Mouse (Mus musculus) adrenal gland, postnatal 4 days (tissue): Measurements from ENCODE around the gene Crocc. TPM values are rescaled to one million over a fixed set of nuclear protein-coding genes. Genes with fewer than 3 reads are reported as not detected.

Source experiments
- DNase-seq, 2 experiments: peaks; one replicate each; pipeline ENCODE4 v3.0.0; 2021 to 2022; ENCODE audit warnings: low spot score in 2 of 2, mixed read lengths in 2 of 2
- long read RNA-seq, 2 experiments: library from polyadenylated mRNA; stranded (forward); transcript quantifications; one replicate each; pipeline ENCODE4 v2.0.0; 2021
- total RNA-seq, 2 experiments: library from RNA; stranded (reverse); gene quantifications; 2 replicates each; pipeline ENCODE4 v1.2.3; 2021

Crocc gene
- total RNA-seq = 10 to 100 TPM; 16.3 to 24.0 TPM
- long read RNA-seq, experiment 1, full-length matches to known transcripts = 1 of 4 reads
- long read RNA-seq, experiment 1, partial matches to known transcripts = 1 of 4 reads
- long read RNA-seq, experiment 1, other reads (novel, unspliced or antisense) = 2 of 4 reads
- long read RNA-seq, experiment 2, full-length matches to known transcripts = 2 of 22 reads
- long read RNA-seq, experiment 2, partial matches to known transcripts = 10 of 22 reads
- long read RNA-seq, experiment 2, other reads (novel, unspliced or antisense) = 10 of 22 reads

DNA sequence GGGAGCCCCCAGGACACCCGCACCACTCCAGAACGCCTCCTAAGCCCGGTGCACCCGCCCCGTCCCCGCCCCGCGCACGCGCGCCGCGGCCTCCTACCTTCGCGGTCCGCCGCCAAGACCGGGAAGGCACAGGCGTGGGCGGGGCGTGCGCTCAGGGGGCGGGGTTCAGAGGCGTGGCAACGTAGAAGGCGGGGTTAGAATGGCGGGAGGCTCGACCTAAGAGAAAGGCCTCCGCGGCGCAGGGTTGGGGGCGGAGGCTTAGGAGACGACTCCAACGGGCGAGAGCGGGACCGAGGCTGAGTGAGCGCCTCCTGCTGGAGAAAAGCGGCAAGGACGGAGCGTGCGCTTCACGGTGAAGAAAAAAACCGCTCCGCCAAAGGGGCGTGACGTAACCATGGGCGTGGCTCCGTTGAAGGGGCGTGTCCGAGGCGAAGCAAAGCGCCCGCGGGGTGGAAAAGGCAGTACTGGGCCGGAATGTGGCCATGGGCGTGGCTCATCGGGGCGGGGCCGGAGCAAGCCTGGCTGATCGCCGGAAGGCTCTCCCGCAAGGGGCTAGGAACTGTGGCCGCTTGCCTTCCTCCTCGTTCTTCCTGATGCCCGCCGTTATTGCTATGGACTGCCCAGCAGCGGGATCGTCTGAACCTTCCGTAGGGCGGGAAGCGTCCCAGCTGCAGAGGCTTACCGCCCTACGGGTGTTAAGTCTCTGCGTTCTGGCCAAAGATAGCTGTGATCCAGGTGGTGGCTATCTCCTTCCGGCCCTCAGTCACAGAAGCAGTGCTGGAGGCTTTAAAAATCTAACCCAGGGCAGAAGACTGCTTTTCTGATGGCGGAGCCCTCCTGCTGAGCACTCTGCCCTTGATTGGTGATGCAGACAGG lies at the start of gene Crocc:
TSS of gene Crocc (minus strand) at position 125 of the 876 bp plus-strand sequence.
- peak; percentile 100 for DNase-seq

DNA sequence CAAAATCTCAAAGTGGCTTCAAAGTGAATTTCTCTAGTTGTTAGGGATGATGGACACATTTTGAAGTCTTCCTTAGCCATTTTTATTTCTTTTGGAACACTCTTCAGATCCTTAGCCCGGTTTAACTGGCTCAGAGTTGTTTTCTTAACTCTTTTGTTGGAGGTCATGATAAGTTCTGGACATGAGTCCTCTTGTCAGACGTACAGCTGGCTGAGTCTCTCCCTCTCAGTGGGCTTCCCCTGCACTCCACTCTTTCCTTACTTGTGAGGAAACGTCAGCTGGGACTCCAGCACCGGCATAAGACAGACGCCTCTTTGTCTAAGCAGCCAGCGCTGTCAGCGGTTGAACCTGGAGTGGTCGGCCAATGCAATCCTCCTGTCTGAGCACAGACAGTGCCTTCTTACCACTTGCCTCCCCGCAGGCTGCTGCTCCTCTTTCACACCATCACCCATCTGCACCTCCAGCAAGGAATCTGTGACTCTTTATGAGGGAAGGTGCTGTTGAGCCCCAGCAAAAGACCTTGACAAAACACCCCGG lies 47.9 kb upstream of the Crocc start:
- no peak for DNase-seq

DNA sequence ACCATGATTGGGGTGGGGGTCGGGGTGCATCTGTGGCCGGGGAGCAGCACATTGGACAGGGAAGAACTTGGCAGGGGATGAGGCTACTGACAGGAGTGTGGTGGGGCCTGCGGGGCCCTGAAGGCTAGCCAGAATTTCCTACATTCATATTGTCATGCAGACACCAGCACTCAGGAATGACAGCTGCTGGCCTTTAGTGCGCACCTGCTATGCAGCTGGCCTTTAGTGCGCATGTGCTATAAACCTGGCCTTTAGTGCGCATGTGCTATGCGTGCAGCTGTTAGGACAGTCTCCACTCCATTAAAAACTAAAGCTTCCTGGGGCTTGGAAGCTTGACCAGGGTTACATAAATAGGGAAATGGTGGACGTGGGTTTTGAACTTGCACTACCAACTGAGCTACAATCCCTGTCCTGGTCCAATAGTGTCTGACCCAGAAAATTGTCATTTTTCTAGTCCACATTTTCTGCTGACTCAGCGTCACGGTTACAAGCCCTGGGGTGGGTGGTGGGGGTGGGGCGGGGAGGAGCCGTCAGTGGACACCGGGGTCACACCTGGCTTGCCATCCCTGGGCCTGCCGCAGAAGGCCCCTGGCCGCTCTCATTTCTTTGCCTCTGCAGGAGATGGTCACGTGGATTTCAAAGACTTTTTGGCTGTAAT lies 46.3 kb upstream of the Crocc start:
- no peak for DNase-seq

DNA sequence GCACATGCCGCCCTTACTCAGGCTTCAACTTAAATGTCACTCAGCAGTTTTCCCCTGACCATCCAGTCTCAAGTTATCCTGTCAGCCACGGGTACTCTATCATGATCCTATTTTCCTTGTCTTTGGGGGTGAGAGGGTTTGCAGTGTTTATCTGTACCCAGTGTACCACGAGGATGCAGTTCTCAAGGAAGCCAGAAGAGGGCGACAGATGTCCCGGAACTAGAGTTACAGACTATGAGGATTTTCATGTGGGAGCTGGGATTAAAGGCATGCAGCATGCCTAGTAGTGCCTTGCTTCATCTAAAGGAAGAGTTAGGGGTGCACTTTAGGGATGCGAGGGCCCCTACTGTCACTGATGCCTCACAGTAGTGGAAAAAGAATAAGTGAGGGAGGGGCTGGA lies 41.5 kb upstream of the Crocc start:
- DNase-seq = no peak

DNA sequence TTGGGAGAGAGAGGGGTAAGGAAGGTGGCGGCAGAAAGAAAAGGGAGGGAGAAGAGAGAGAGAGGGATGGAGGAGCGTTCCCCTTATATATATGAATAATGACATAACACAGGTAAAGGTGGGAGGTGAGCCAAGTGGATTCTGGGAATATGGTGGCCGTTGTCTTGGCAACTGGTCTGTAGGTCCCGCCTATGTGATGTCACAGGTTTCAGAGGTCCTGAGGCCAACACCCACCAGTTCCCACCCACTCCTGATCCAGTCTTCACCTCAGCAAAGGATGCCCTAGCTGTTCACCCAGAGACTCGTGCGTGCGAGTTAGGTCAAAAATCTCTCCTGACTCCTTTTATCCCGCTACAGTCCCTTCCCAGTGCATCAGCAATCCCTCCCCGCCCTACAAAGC lies 40.9 kb upstream of the Crocc start:
- DNase-seq = no peak

DNA sequence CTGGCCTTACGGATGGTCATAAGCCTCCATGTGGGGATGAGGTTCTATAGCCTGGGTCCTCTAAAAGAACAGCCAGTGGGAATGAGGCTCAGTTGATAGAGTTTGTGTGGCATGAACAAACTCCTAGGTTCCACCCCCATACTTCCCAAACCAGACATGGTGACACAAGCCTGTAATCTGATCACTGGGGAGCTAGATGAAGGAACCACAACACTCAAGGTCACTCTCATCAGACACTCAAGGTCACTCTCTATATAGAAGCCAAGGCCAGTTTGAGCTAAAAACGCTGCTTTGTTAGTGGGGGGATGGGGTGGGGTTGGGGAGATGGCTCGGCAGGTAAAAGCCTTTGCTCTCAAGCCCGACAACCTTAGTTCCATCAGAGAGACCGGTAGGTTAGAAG lies 39.6 kb upstream of the Crocc start:
- DNase-seq = no peak

DNA sequence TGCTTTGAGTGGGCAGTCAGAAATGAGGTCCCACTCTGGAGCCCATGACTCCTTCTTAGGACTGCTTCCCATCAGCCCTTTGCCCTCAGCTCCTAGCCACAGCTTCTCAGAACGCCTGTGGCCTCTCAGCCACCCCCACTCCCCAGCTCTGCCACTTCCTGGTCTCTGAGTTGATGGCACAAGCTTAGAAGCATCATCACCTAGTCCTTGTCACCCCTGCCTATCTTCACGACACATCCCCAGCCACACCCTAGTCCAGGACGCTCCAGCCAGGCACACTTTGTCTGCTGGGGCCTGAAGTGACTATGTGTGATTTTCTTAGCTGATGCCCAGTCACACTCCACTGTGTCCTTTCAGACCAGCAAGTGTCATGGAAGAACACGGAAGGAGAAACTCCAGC lies 38.6 kb upstream of the Crocc start:
- DNase-seq = no peak

DNA sequence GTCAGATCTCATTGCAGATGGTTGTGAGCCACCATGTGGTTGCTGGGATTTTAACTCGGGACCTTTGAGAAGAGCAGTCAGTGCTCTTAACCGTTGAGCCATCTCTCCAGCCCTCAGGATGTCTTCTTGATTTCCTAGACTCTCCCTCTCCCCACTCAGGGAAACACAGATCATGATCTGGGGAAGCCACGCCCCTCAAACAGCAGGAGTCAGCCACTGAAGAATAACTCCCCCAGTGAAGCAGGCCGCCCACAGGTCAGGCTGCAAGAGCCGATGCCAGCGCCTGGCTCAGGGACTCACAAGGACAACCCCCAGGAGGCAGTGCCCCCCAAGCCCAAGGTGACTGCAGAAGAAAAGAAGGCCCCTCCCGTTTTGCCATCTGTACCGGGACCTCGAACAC lies 36.4 kb upstream of the Crocc start:
- DNase-seq = no peak

DNA sequence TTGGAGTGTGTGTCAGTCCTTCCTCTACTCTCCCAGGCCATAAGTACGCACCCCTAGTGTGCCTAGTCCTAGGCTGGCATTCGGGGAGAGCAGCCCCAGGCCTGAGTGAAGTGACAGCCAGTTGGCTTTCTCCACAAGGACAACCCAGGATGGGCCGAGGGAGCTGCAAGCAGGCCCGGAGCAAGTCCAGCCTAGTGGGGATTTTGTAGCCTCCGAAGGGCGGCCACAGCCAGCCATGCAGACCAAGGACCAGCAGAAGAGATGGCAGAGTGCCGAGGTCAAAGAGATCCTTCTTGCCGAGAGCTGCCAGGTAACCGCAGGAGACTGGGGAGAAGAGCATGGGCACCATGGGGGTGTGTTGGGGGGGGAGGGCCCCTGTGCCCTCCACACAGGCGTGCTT lies 34.7 kb upstream of the Crocc start:
- DNase-seq = no peak

DNA sequence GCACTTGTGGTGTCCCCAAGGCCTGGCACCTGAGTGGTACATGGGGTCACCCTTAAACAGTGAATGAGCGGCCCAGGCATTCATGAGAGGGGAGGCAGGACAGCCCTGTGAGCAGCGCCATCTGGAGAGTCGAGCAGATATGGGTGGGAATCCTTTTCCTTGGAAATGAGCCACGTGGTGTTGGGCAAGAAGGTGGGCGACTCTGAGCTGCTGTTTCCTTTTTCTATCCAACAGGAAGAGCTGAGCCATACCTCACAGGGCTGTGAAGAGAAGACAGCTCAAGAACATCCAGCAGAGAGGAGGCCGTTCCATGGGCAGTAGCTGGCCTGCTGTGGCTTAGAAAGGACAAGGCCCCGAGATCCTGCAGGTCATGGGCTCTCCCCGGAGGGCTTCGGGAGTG lies 28.4 kb upstream of the Crocc start:
- no peak for DNase-seq

DNA sequence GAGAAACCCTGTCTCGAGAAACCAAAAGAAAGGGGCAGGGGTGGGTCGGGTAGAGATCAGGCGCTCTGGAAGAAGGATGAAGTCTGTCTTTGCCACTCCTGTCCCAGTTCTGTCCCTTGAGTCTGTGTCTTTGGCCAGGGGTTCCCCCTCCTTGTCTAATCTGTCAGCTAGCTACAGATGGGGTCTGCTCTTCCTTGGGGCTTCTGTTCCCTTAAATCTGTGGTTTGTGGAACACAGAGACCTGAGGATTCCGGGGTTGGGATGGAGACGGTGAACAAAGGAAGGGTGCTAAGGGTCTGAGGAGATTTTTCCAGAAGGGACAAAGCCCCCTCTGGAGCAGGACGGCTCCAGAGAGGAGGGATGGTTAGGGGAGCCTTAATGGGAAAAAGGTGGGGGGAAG lies 27.7 kb upstream of the Crocc start, which contains the start of gene Spata21:
TSS of gene Spata21 (plus strand) at position 301 of the 400 bp plus-strand sequence.
- no peak for DNase-seq

DNA sequence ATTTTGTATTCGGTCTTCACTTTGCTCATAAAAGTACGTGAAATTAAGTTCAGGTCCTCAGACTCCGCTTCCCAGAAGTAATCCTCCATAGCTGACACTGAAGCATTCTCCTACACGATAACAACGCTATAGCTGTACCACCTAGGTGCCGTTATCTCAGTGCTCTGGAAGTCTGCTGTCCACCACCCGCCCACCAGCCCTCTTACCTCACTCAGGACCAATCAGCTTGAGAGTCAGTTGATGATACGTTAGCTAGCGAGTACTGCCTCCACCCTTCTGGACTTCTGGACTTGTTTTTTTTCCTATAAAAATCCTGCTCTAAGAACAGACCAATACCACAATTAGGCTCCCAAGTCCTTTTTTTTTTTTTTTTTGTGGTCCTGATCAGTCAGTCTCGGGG lies 26.5 kb upstream of the Crocc start:
- no peak for DNase-seq

DNA sequence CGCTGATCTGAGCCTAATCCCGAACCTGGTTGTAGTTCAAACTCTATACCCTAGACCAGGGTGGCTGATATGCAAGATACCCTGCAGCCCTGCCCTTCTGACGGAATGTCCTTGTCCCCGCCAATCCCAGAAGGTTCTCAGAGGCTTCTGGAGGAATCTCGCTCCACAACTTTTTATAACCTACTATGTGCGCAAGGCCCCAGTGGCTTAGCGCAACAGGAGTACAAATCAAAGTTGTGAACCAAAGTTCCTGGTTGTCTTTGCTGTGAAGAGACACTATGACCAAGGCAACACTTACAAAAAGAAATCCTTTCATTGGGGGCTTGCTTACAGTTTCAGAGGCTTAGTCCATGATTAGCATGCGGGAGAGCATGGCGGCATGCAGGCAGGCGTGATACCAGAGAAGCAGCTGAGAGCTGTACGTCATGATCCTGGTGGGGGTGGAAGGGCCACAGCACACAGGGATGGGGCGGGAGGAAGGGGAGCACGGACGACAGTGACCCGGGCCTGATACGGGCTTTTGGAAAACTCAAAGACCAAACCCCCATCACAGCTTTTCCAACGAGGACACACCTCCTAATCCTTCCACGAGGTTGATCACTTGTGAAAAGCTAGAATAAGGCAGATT lies 18.3 kb upstream of the Crocc start:
- no peak for DNase-seq

DNA sequence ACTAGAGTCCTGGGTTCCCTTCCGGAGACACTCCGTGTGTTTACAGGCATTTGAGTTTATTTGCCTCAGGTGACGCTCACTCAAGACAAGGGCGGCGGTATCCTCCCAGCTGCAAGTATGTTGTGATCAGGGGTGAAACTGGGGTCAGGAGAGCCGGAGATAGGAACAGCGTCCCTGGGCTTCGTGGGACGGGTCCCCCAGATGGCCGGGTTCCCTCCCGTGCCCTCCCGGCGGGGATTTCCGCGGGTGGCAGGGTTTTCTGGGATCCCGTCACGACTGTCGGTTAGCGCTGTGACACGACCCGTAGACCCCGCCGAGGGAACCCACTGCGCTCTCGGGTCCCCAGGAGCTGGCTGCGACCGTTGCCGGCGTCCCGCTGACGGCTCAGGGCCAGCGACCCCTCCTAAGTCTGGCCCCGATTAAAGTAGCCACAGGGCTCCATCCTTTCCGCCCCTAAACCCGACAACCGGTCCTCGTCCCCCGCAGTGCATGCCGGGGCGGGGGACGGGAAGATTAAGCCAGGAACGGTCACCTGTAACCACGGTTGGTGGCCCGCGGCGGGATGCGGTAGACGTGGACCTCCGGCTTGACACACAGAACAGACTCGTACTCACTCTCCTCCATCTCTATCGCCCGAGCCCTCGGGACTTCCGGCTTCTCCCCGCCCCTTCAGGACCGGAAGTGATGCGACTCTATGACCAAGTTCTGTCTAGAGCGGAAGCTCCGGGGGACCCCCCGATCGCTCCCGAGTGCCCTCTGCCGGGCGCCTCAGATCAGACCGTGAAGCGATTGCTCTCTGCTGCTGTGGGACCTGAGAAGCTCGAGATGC lies 17.5 kb upstream of the Crocc start, which contains the start of gene Necap2:
TSS of gene Necap2 (minus strand) at position 677 of the 829 bp plus-strand sequence.
- peak; percentile 78 to 84 for DNase-seq

DNA sequence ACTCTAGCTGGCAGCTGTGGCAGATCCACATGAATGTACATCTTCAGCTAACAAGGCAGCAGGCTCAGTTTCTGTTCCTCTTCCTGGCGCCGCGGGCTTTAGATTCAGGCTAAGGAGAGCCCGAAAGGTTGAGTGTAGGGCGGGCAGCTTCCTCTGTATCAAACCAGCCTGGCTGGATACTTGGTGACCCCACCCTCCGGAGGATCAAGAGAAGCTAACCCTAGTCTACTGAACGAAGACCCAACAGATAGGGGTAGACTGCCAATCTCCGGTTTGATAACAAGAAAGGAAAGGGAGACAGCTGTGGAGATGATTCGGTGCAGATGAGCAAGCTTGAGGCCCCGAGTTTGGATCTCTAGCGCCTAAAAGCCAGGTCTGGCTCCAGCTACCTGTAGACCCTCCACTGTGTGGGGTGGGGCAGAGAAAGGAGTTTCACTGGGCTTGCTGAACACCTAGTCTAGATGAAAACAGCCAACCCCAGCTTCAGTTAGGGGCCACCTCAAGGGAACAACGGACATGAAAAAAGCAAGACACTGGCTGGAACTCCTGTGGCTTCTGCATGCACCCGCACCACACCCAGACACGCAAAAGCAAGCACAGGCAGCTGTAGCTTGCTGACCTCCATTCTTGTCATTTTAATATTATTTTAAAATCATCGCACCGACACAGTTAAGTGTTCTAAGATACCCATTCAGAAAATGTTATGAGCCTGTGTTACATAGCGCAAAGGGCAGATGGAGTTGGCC lies 16.6 kb upstream of the Crocc start:
- no peak for DNase-seq

DNA sequence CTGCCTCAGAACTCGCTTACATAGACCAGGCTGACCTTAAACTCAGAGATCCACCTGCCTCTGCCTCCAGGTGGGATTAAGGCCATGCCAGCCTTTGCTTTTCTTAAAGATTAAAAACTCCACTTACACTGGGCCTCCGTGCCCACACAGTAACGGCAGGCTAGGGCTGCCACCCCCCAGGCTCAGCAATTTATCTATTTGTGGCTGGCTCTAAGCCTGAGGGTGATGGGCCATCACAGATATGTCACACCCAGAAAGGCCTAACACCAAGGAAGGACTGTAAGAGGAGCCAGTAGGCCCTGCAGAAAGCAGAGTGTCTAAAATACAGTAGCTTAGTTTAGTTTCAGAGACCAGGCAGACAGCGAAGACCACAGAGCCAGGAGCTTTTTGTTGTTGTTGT lies 13.8 kb upstream of the Crocc start:
- no peak for DNase-seq

DNA sequence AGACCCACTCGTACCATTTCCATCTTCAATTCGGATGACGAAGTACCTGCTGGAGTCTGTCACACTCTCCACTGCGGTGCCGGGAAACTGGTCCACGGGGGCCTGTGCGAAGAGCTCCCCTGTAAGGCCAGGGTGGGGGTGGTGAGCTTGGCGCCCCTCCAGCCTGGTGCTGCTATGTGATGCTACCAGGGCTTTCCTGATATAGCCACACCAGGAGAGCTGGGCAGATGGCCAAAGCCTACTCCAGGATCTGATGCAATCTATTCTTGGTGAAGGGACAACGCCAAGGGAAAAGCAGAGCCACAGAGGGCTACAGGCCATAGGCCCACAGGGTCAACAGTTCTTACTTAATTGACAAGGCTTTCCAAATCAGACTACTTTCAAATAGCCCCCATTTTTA lies 13.3 kb upstream of the Crocc start:
- DNase-seq = no peak

DNA sequence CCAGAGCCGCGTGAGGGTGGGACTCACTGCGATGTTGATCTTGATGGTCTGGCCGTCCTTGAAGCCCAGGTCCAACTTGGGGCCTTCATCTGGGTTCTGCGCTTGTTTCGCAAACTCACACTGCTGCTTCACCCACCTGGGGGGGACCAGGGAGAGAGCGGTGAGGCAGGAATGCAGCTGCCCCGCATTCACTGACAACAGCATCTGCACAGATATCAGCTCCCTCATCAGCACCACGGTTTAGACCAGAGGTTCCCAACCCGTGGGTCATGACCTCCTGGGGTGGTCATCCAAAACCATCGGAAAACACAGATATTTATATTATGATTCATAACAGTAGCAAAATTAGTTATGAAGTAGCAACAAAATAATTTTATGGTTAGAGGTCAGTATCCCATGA lies 12.2 kb upstream of the Crocc start:
- DNase-seq = no peak

DNA sequence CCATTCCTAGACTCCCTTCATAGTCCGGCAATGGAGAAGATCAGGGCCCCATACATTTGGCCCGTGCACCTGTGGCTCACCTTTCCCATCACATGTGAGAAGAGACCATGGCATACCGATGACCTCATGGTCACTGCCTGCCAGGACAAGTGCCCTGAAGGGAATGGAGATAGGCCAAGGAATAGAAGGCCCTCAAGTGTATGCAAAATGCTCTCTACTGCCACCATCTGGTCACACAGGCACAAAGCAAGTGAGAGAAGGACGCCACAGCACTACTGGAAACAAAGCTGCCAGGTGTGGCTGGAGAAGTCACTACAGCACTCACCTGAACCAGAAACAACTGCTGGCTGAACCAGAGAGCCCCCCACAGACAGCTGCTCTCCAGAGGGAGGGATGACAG lies 9.4 kb upstream of the Crocc start:
- DNase-seq = no peak

DNA sequence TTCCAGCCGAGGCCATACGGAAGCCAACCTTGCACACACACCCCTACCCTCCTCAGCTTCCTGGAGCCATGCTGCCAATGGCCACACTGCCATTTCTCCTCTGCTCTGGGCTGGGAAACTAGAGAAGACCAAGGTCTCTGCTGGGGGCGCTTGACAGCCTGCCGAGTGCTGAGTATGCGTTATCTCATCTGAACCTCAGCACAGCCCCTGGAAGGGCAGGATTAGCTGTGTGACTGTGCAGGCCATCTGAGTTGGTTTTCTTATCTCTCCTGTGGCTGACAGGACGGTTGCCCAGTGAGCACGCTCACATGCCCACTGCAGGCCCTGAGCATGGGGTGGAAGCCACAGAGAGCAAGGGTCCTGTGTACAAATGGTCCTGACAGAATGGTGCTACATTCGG lies 8.3 kb upstream of the Crocc start:
- no peak for DNase-seq
